Mouse (Mus musculus) small intestine, adult 2 months (tissue): ENCODE measurements around the gene Apba1. TPM values are rescaled to one million over a fixed set of nuclear protein-coding genes. Genes with fewer than 3 reads are reported as not detected.

Source experiments
- H3K27ac ChIP-seq: fragments of 200-500 bp; 2 replicates; pipeline ENCODE4 v1.5.1; 2012; ENCODE audit warnings: low read depth, low read length, control low read depth, inconsistent platforms; ENCODE audit not compliant: insufficient read depth
- H3K27me3 ChIP-seq: fragments of 200-500 bp; 2 replicates; pipeline ENCODE4 v1.6.1; 2012; ENCODE audit warnings: mild to moderate bottlenecking, moderate library complexity, low read length, inconsistent platforms; ENCODE audit not compliant: control insufficient read depth, insufficient read depth
- H3K36me3 ChIP-seq: fragments of 200-500 bp; 2 replicates; pipeline ENCODE4 v1.6.1; 2012; ENCODE audit warnings: mild to moderate bottlenecking, low read length, control low read depth, inconsistent platforms; ENCODE audit not compliant: control insufficient read depth, insufficient read depth
- H3K4me1 ChIP-seq: fragments of 200-500 bp; 2 replicates; pipeline ENCODE4 v1.6.1; 2012; ENCODE audit warnings: low read length, inconsistent platforms, mixed read lengths; ENCODE audit not compliant: control insufficient read depth, insufficient read depth, insufficient read length
- H3K4me3 ChIP-seq: fragments of 200-500 bp; 2 replicates; pipeline ENCODE4 v1.5.1; 2012; ENCODE audit warnings: low read depth, mild to moderate bottlenecking, control low read depth, inconsistent platforms, low read length, moderate library complexity
- CTCF ChIP-seq: fragments of 200-500 bp; IDR thresholded peaks from 2 replicates; pipeline ENCODE4 v1.5.1; 2012; ENCODE audit warnings: low read depth, mild to moderate bottlenecking, control low read depth, inconsistent platforms, low read length, moderate library complexity, mixed read lengths; ENCODE audit not compliant: insufficient replicate concordance, insufficient read length; ENCODE audit errors: extremely low read depth
- POLR2A ChIP-seq: fragments of 200-500 bp; IDR thresholded peaks from 2 replicates; pipeline ENCODE4 v1.6.1; 2012; ENCODE audit warnings: low read depth, mild to moderate bottlenecking, control low read depth, inconsistent platforms, low read length, moderate library complexity
- WGBS: fragments of 180-500 bp; shearing (Covaris S2); methylation state at CpG from one replicate; pipeline ENCODE4 v1.1.7; 2018; 5-methylcytosine and 5-hydroxymethylcytosine counted together
- polyA plus RNA-seq: library from polyadenylated mRNA; depleted of rRNA; stranded (reverse); fragments of >200 nt; gene quantifications from 2 replicates; pipeline ENCODE4 v1.2.3, GENCODE M21; 2012

The Apba1 gene
- polyA plus RNA-seq, 1 experiment: 2.0 TPM

DNA sequence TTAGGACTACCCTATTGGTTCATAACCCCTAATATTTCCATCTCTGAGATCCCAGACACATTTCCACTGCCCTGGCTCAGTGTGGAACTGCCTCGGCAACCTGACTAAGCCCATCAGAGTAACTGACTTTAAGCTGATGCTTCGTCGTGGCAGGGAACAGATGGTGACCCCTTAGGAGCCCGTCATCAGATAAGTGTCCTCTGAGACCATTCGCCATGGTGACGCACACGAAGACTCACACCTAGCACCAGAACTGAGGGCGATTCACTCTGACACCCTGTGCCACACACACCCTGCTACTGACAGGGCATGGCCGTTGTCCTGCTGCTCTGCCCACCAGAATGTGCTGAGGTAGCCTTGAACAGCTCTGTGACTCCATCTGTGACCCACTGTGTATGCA, 166.1 kb downstream of the Apba1 start:
- Histone ChIP-seq H3K4me1 (no peaks in the 10 kb centered on the region), H3K27me3 (no peaks in the 10 kb centered on the region), H3K4me3 (no peak overlapping the region), H3K27ac (no peak overlapping the region), H3K36me3 (no peaks in the 10 kb centered on the region)
- WGBS: 84% methylated on average over 9 of the region's 9 CpGs
- TF ChIP-seq POLR2A: no peak
- no peak for TF ChIP-seq CTCF

DNA sequence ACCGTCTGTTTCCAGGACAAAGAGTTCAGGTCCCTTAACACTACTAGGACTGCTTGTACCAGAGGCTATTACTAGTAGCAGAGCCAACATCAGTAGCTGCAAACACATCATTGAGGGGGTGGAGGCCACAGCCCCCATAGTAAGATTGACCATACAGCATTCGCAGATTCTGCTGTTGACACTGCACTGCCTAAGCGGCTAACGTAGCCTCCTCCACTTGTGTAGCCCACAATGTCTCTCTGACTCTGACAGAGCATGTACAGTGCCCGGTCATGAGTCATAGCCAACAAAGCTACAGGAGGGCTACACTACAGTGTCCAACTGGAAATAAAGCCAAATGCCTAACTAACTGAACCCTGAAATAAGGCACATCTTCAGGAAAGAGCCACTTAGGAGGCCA, 166.9 kb downstream of the Apba1 start:
- no peak overlapping the region for H3K4me3 ChIP-seq
- 93% methylated on average over 5 of the region's 5 CpGs for WGBS
- H3K27me3 ChIP-seq: no peaks in the 10 kb centered on the region
- no peak overlapping the region for H3K27ac ChIP-seq
- no peaks in the 10 kb centered on the region for H3K36me3 ChIP-seq
- TF ChIP-seq POLR2A: no peak
- TF ChIP-seq CTCF: no peak
- H3K4me1 ChIP-seq: no peaks in the 10 kb centered on the region

DNA sequence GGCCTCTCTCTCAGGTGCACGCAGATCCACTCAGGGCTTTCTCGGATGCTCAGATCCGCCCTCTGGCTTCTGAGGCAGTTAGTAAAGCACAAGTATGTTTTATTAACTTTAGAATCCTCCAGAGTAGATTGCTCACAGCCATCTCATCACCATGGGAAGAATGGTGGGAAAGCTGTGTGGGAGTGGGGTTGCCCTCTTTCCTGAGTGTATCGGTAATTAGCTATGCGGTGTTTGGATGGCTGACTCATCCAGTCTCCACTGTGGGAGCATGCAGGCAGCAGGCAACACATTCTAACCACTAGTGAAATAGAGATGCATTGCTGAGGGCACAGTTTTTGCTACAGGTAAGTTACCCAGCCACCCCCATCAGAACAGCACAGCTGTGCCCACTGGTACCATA, 172.1 kb downstream of the Apba1 start:
- H3K4me3 ChIP-seq: no peak overlapping the region
- H3K36me3 ChIP-seq: no peaks in the 10 kb centered on the region
- TF ChIP-seq CTCF: no peak
- no peak for TF ChIP-seq POLR2A
- no peaks in the 10 kb centered on the region for H3K27me3 ChIP-seq
- no peaks in the 10 kb centered on the region for H3K4me1 ChIP-seq
- 95% methylated on average over 5 of the region's 5 CpGs for WGBS
- H3K27ac ChIP-seq: no peak overlapping the region

DNA sequence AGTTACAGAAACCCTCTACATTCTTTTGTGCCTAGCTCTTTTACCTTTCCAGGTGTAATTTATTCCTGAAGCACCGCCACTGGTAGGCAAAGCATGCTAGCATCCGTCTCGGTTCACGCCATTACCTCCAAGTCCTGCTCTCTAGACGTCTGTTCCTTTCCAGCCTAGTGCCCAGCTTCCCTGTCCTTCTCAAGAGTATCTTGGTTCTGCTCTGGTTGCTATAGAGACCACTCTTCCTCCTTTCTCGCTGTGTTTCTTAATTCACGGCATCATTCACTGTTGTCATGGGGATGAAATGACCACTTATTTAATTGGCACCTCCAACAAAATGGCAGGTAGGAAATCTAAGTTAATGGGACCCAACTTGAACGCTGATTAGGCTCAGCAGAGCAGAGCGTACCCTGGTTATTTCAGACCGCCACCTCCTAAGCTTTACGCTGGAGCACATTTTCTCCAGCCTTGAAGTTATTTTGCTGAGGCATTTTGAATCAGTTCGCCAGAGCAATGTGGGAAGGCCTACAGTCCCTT, 182.8 kb downstream of the Apba1 start:
- TF ChIP-seq CTCF (no peak), POLR2A (no peak)
- H3K27ac ChIP-seq: no peak overlapping the region
- 87% methylated on average over 12 of the region's 12 CpGs for WGBS
- no peaks in the 10 kb centered on the region for H3K27me3 ChIP-seq
- H3K36me3 ChIP-seq: no peaks in the 10 kb centered on the region
- H3K4me3 ChIP-seq: no peak overlapping the region
- H3K4me1 ChIP-seq: no peaks in the 10 kb centered on the region

DNA sequence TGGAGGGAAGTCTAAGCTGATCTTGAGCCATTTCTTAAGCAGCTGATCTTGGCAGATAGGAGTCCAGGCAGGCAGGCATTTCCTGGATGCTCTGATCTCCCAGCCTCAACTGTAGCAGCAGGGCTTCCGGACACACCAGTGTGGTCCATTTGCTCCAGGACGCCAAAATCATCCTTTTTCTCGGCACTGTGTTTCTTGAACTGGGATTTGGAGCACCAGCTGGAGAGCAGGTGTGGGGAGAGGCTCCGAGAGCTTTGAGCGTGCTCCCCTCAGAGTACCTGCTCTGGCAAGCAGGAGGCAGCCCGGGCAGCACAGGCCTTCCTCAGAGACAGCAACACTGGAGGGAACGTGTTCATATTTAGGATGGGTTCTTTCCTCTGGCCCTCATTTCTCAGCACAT, 184.2 kb downstream of the Apba1 start:
- Histone ChIP-seq H3K36me3 (no peaks in the 10 kb centered on the region), H3K4me3 (no peak overlapping the region), H3K27me3 (no peaks in the 10 kb centered on the region), H3K4me1 (no peaks in the 10 kb centered on the region), H3K27ac (no peak overlapping the region)
- TF ChIP-seq CTCF: no peak
- no peak for TF ChIP-seq POLR2A
- 83% methylated on average over 7 of the region's 7 CpGs for WGBS

DNA sequence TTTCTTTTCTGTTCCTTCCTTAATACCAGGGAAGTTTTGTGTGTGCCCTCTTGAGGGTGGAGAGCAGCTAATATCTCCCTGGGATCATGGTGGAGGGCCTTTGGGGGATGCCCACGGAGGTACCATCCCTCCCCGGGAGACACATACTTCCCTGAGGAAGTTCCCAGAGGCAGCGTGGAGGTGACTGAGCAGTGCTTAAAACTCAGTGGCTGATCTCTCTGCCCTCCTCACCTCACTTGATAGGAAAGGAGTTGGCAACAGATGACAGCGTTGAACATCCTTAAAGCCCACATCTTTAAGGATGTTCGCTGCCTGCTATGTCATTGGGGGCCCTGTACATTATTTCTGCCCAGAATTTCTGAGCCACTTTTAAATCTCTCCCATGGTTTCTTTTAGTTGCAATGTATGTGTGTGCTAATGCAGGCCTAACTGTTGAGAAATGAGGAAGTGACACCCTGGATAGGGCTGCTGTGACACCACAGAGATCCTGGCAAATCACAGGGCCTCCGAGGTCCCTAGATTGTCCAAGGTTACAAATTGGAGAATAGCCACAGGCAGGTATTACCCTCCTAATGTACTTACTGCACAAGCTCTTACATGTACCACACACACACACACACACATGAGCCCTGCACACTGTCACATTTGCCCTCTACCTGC, 187.5 kb downstream of the Apba1 start:
- no peaks in the 10 kb centered on the region for H3K36me3 ChIP-seq
- H3K27me3 ChIP-seq: no peaks in the 10 kb centered on the region
- H3K27ac ChIP-seq: no peak overlapping the region
- TF ChIP-seq POLR2A: no peak
- no peak for TF ChIP-seq CTCF
- peaks cover 6% of the 10 kb centered on the region for H3K4me1 ChIP-seq
- no peak overlapping the region for H3K4me3 ChIP-seq
- 83% methylated on average over 6 of the region's 6 CpGs for WGBS

DNA sequence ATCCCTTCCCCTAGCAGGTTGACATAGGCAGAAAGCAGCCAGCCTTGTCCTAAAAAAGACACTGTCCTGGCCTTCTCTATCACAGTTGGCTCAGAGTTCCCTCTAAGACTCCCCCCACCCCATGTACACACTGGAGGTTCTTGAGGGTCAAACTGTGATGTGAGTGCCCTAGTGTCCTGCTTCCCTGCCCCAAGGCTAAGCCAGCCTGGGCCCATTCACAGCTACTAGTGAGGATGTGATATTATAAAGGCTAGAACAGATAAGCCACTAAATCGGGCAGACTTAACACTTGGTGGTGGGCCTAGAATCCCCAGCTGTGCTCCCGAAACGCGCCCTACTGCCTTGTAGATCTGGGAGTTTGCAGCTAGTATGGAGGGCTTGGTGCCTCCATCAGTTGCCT, 188.1 kb downstream of the Apba1 start:
- TF ChIP-seq CTCF (no peak), POLR2A (no peak)
- WGBS: 84% methylated on average over 4 of the region's 4 CpGs
- Histone ChIP-seq H3K27me3 (no peaks in the 10 kb centered on the region), H3K4me1 (peaks cover 6% of the 10 kb centered on the region), H3K27ac (no peak overlapping the region), H3K36me3 (no peaks in the 10 kb centered on the region), H3K4me3 (no peak overlapping the region)
